Mouse (Mus musculus): ENCODE results near the gene Ifitm3. TPM values are rescaled to one million over a fixed set of nuclear protein-coding genes. Genes with fewer than 3 reads are reported as not detected.
"Not testable (repeated sequence)": the region's sequence is repeated elsewhere in the genome, so short reads cannot be mapped to it uniquely, and the experiment has no call there.

The Ifitm3 gene
- polyA plus RNA-seq, 1 experiment from 2014 or later, result 255 TPM

GRCm38 (mm10) chr7:141026740-141027098, 16.1 kb upstream of the Ifitm3 start:
- no peak overlapping the region for H3K27ac ChIP-seq

GRCm38 (mm10) chr7:141026097-141026739, 15.6 kb upstream of the Ifitm3 start:
- Histone ChIP-seq H3K36me3 (no peaks in the 10 kb centered on the region), H3K4me2 (replicated peaks) (no peak overlapping the region), H3K27me3 (replicated peaks) (no peaks in the 10 kb centered on the region), H3K27ac (no peak overlapping the region), H3K9ac (no peak overlapping the region), H3K9me3 (no peaks in the 10 kb centered on the region), H3K4me3 (replicated peaks) (no peak overlapping the region), H3K4me1 (replicated peaks) (no peaks in the 10 kb centered on the region)
- 44% methylated on average over 6 of the region's 6 CpGs for WGBS
- ATAC-seq, result no peak

More at GRCm38 (mm10) chr7:141026740-141027098, 16.1 kb upstream of the Ifitm3 start:
- WGBS, result 70% methylated on average over 5 of the region's 5 CpGs
- no peaks in the 10 kb centered on the region for H3K27me3 ChIP-seq (replicated peaks)
- ATAC-seq, result no peak
- H3K4me3 ChIP-seq (replicated peaks), result no peak overlapping the region
- no peaks in the 10 kb centered on the region for H3K9me3 ChIP-seq
- H3K36me3 ChIP-seq, result no peaks in the 10 kb centered on the region
- H3K9ac ChIP-seq, result no peak overlapping the region
- no peaks in the 10 kb centered on the region for H3K4me1 ChIP-seq (replicated peaks)
- H3K4me2 ChIP-seq (replicated peaks), result no peak overlapping the region

- no peak for ATAC-seq
- no peak overlapping the region for H3K4me3 ChIP-seq (replicated peaks)
- no peak overlapping the region for H3K9ac ChIP-seq
- H3K36me3 ChIP-seq, result no peaks in the 10 kb centered on the region
- 0 out of 2 replicates have a peak overlapping the region, but pooled peaks have one; percentile 17 for H3K27ac ChIP-seq
- no peak overlapping the region for H3K4me2 ChIP-seq (replicated peaks)
- 56% methylated on average over 6 of the region's 6 CpGs for WGBS
- no peaks in the 10 kb centered on the region for H3K4me1 ChIP-seq (replicated peaks)
- H3K9me3 ChIP-seq, result no peaks in the 10 kb centered on the region
- no peaks in the 10 kb centered on the region for H3K27me3 ChIP-seq (replicated peaks)
Observed at GRCm38 (mm10) chr7:141024865-141025838, 14.6 kb upstream of the Ifitm3 start.

- Histone ChIP-seq H3K4me1 (replicated peaks) (no peaks in the 10 kb centered on the region), H3K36me3 (no peaks in the 10 kb centered on the region), H3K4me3 (replicated peaks) (no peak overlapping the region), H3K4me2 (replicated peaks) (no peak overlapping the region), H3K27me3 (replicated peaks) (no peaks in the 10 kb centered on the region), H3K9me3 (no peaks in the 10 kb centered on the region), H3K9ac (no peak overlapping the region), H3K27ac (no peak overlapping the region)
- ATAC-seq, result no peak
- WGBS, result 77% methylated on average over 14 of the region's 14 CpGs
Observed at GRCm38 (mm10) chr7:141021489-141022449, 11.2 kb upstream of the Ifitm3 start.

- Histone ChIP-seq H3K9me3 (no peaks in the 10 kb centered on the region), H3K27ac (no peak overlapping the region), H3K4me2 (replicated peaks) (no peak overlapping the region), H3K27me3 (replicated peaks) (no peaks in the 10 kb centered on the region), H3K9ac (no peak overlapping the region), H3K4me1 (replicated peaks) (no peaks in the 10 kb centered on the region), H3K36me3 (no peaks in the 10 kb centered on the region), H3K4me3 (replicated peaks) (no peak overlapping the region)
- WGBS, result 95% methylated on average over 5 of the region's 5 CpGs
- no peak for ATAC-seq
Observed at GRCm38 (mm10) chr7:141019028-141019427, 8.5 kb upstream of the Ifitm3 start.

GRCm38 (mm10) chr7:141017824-141018223, 7.3 kb upstream of the Ifitm3 start, which contains the start of gene Ifitm6:
Ifitm6 (minus strand) TSS chr7:141017924.
- ATAC-seq; H3K4me3 ChIP-seq (replicated peaks); H3K36me3 ChIP-seq; H3K4me2 ChIP-seq (replicated peaks); H3K9ac ChIP-seq; H3K27ac ChIP-seq; H3K9me3 ChIP-seq; H3K27me3 ChIP-seq (replicated peaks); H3K4me1 ChIP-seq (replicated peaks): not testable (repeated sequence)
- WGBS, result 82% methylated on average over 1 of the region's 1 CpGs

GRCm38 (mm10) chr7:141016707-141017697, 6.4 kb upstream of the Ifitm3 start:
- no peaks in the 10 kb centered on the region for H3K36me3 ChIP-seq
- no peak overlapping the region for H3K4me2 ChIP-seq (replicated peaks)
- no peaks in the 10 kb centered on the region for H3K4me1 ChIP-seq (replicated peaks)
- no peak overlapping the region for H3K4me3 ChIP-seq (replicated peaks)
- H3K9ac ChIP-seq, result no peak overlapping the region
- no peaks in the 10 kb centered on the region for H3K9me3 ChIP-seq
- no peaks in the 10 kb centered on the region for H3K27me3 ChIP-seq (replicated peaks)
- no peak for ATAC-seq
- no peak overlapping the region for H3K27ac ChIP-seq
- 73% methylated on average over 10 of the region's 10 CpGs for WGBS

GRCm38 (mm10) chr7:141011238-141011770, 734 bp upstream of the Ifitm3 start:
- H3K9ac ChIP-seq, result no peak overlapping the region

GRCm38 (mm10) chr7:141009665-141010064, 905 bp downstream of the Ifitm3 start:
- H3K27ac ChIP-seq, result peak overlapping the region; percentile 86
- H3K9ac ChIP-seq, result peak overlapping the region; percentile 45
- H3K4me1 ChIP-seq (replicated peaks), result peaks cover 19% of the 10 kb centered on the region
- no peaks in the 10 kb centered on the region for H3K9me3 ChIP-seq
- 72% methylated on average over 9 of the region's 9 CpGs for WGBS
- peak overlapping the region; percentile 44 for H3K4me3 ChIP-seq (replicated peaks)
- H3K4me2 ChIP-seq (replicated peaks), result peak overlapping the region; percentile 62
- ATAC-seq, result no peak
- H3K36me3 ChIP-seq, result no peaks in the 10 kb centered on the region
- no peaks in the 10 kb centered on the region for H3K27me3 ChIP-seq (replicated peaks)

More at GRCm38 (mm10) chr7:141011238-141011770, 734 bp upstream of the Ifitm3 start:
- Histone ChIP-seq H3K4me3 (replicated peaks) (no peak overlapping the region), H3K9me3 (no peaks in the 10 kb centered on the region), H3K36me3 (no peaks in the 10 kb centered on the region), H3K4me2 (replicated peaks) (no peak overlapping the region), H3K4me1 (replicated peaks) (peaks cover 19% of the 10 kb centered on the region), H3K27ac (peak overlapping the region; percentile 13; the same call in 1 of the 2 replicates), H3K27me3 (replicated peaks) (no peaks in the 10 kb centered on the region)
- no peak for ATAC-seq
- 83% methylated on average over 7 of the region's 7 CpGs for WGBS

GRCm38 (mm10) chr7:141008938-141009660, 1.5 kb downstream of the Ifitm3 start:
- H3K9ac ChIP-seq, result 0 out of 2 replicates have a peak overlapping the region, but pooled peaks have one; percentile 45
- no peaks in the 10 kb centered on the region for H3K27me3 ChIP-seq (replicated peaks)
- 7% methylated on average over 20 of the region's 20 CpGs for WGBS
- peaks cover 19% of the 10 kb centered on the region for H3K4me1 ChIP-seq (replicated peaks)
- no peaks in the 10 kb centered on the region for H3K36me3 ChIP-seq
- H3K4me2 ChIP-seq (replicated peaks), result peak overlapping the region; percentile 62
- peak overlapping the region; percentile 44 for H3K4me3 ChIP-seq (replicated peaks)
- peak; percentile 90 for ATAC-seq
- H3K27ac ChIP-seq, result peak overlapping the region; percentile 86
- H3K9me3 ChIP-seq, result no peaks in the 10 kb centered on the region

Data from intestine, embryonic 15.5 days (tissue).